Mouse (Mus musculus) T-helper 2 cell (primary cell): ENCODE data around the gene Rps6ka6.

Experiments used
- in situ Hi-C: fragments of 300-600 bp; cut with MboI, MseI; formaldehyde crosslinking; loops from one replicate; pipeline ENCODE4 v1.15.1; 2025; ENCODE audit warnings: high pct_unique_total_duplicates

Gene Rps6ka6

GRCm38 (mm10) chrX:111537859-111538258 is at the start of gene Rps6ka6:
Gene Rps6ka6 (minus strand): TSS chrX:111537959.
- in situ Hi-C loops, result no loop called here

GRCm38 (mm10) chrX:111577044-111577443 is 39.3 kb upstream of the Rps6ka6 start:
- in situ Hi-C loops, result no loop called here

- in situ Hi-C loops, result no loop called here
Observed at GRCm38 (mm10) chrX:111518206-111518605, 19.6 kb downstream of the Rps6ka6 start.

- in situ Hi-C loops, result loop anchor here (10.0 kb wide), 1 partner anchor 1111 kb away; no protein-coding TSS in a partner anchor
Observed at GRCm38 (mm10) chrX:111463565-111464093, 74.1 kb downstream of the Rps6ka6 start.

GRCm38 (mm10) chrX:111462833-111463564 is 74.8 kb downstream of the Rps6ka6 start:
- in situ Hi-C loops, result loop anchor here (10.0 kb wide), 1 partner anchor 1112 kb away; no protein-coding TSS in a partner anchor

GRCm38 (mm10) chrX:111462495-111462832 is 75.3 kb downstream of the Rps6ka6 start:
- in situ Hi-C loops, result loop anchor here (10.0 kb wide), 1 partner anchor 1112 kb away; no protein-coding TSS in a partner anchor

GRCm38 (mm10) chrX:111462092-111462491 is 75.7 kb downstream of the Rps6ka6 start:
- in situ Hi-C loops, result loop anchor here (10.0 kb wide), 1 partner anchor 1113 kb away; no protein-coding TSS in a partner anchor

GRCm38 (mm10) chrX:111460166-111460565 is 77.6 kb downstream of the Rps6ka6 start:
- in situ Hi-C loops, result loop anchor here (10.0 kb wide), 1 partner anchor 1115 kb away; no protein-coding TSS in a partner anchor

- in situ Hi-C loops, result no loop called here
Observed at GRCm38 (mm10) chrX:111436571-111436970, 101.2 kb downstream of the Rps6ka6 start.

GRCm38 (mm10) chrX:111414775-111415174 is 123.0 kb downstream of the Rps6ka6 start:
- in situ Hi-C loops, result no loop called here

GRCm38 (mm10) chrX:111404816-111405215 is 132.9 kb downstream of the Rps6ka6 start:
- in situ Hi-C loops, result no loop called here

GRCm38 (mm10) chrX:111377020-111377419 is 160.7 kb downstream of the Rps6ka6 start:
- in situ Hi-C loops, result no loop called here

GRCm38 (mm10) chrX:111374177-111374576 is 163.6 kb downstream of the Rps6ka6 start:
- in situ Hi-C loops, result no loop called here
